Mouse (Mus musculus) bone marrow, adult 2 months (tissue): ENCODE results near the gene Prph.

Source experiments
- CTCF ChIP-seq: fragments of 200-500 bp; IDR thresholded peaks from 2 replicates; pipeline ENCODE4 v1.5.1; 2011; ENCODE audit warnings: low read length, control low read depth; ENCODE audit not compliant: control insufficient read depth, insufficient read depth
- POLR2A ChIP-seq: fragments of 200-500 bp; IDR thresholded peaks from 2 replicates; pipeline ENCODE4 v1.6.1; 2011; ENCODE audit warnings: low read depth, mild to moderate bottlenecking, control low read depth, low read length, borderline replicate concordance; ENCODE audit not compliant: control insufficient read depth

- TF ChIP-seq CTCF (no peak), POLR2A (no peak)
These were observed 42.0 kb downstream of the Prph start for GRCm38 (mm10) chr15:99096831-99097500.
